Mouse (Mus musculus) neural tube, embryonic 13.5 days (tissue): ENCODE data around the gene Kcnj11. TPM values are rescaled to one million over a fixed set of nuclear protein-coding genes. Genes with fewer than 3 reads are reported as not detected.

Experiments used
- ATAC-seq: fragments of 200-750 bp; cut with Nextera tagmentation; 2 replicates; pipeline ENCODE4 v1.8.0; 2017; ENCODE audit warnings: low read depth, mild to moderate bottlenecking, moderate TSS enrichment, moderate library complexity
- H3K27ac ChIP-seq: fragments of 300-500 bp; sonication (generic); replicated peaks from 2 replicates; pipeline ENCODE4 v1.5.1; 2015; ENCODE audit warnings: moderate library complexity, mild to moderate bottlenecking, inconsistent platforms
- H3K27me3 ChIP-seq: fragments of 300-500 bp; sonication (generic); 2 replicates; pipeline ENCODE4 v1.6.1; 2015; ENCODE audit warnings: mild to moderate bottlenecking, inconsistent platforms
- H3K36me3 ChIP-seq: fragments of 300-500 bp; sonication (generic); 2 replicates; pipeline ENCODE4 v1.6.1; 2015; ENCODE audit warnings: mild to moderate bottlenecking, inconsistent platforms
- H3K4me1 ChIP-seq: fragments of 300-500 bp; sonication (generic); replicated peaks from 2 replicates; pipeline ENCODE4 v1.6.1; 2015; ENCODE audit warnings: inconsistent platforms
- H3K4me2 ChIP-seq: fragments of 300-500 bp; sonication (generic); 2 replicates; pipeline ENCODE4 v1.6.1; 2015; ENCODE audit warnings: inconsistent platforms, mild to moderate bottlenecking, moderate library complexity
- H3K4me3 ChIP-seq: fragments of 300-500 bp; sonication (generic); 2 replicates; pipeline ENCODE4 v1.5.1; 2015; ENCODE audit warnings: mild to moderate bottlenecking, inconsistent platforms
- H3K9ac ChIP-seq: fragments of 300-500 bp; sonication (generic); 2 replicates; pipeline ENCODE4 v1.6.1; 2015; ENCODE audit warnings: moderate library complexity, mild to moderate bottlenecking, inconsistent platforms
- H3K9me3 ChIP-seq: fragments of 300-500 bp; sonication (generic); 2 replicates; pipeline ENCODE4 v1.6.1; 2016; ENCODE audit warnings: inconsistent platforms
- WGBS: fragments of 180-500 bp; shearing (Covaris S2); methylation state at CpG from one replicate; pipeline ENCODE4 v1.1.7; 2015; 5-methylcytosine and 5-hydroxymethylcytosine counted together
- polyA plus RNA-seq: library from polyadenylated mRNA; unstranded; fragments of >200 nt; fragmentation: Nextera tagmentation; extraction: Ambion mirVana; gene quantifications from 2 replicates; pipeline ENCODE4 v1.2.1, GENCODE M21; 2015

The Kcnj11 gene
- polyA plus RNA-seq, 1 experiment from 2014 or later: 1.7 TPM

DNA sequence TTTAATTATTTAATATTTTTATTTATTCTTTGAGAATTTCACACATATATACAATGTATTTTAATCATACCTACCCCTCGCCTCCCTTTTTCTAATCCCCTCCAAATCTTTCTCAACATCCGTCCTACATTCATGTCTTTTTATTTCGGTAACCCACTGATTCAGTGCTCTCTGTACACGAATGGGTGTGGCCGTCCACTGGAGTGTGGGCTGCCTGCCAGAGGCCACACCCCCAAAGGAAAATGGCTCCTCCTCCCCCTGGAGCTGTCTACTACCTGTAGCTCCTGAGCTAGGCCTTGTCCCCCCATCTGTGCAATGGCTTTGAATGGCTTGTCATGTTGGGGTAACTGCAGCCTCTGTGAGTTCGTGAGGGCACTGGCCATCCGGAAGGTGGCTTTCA, 23.7 kb downstream of the Kcnj11 start:
- WGBS: 93% methylated on average over 7 of the region's 7 CpGs
- peaks cover 89% of the 10 kb centered on the region for H3K36me3 ChIP-seq

GRCm38 (mm10) chr7:46068831-46069230, 31.7 kb downstream of the Kcnj11 start:
- no peak overlapping the region for H3K9ac ChIP-seq
- H3K4me3 ChIP-seq: no peak overlapping the region
- 96% methylated on average over 8 of the region's 8 CpGs for WGBS
- no peak for ATAC-seq
- no peaks in the 10 kb centered on the region for H3K27me3 ChIP-seq
- no peak overlapping the region for H3K27ac ChIP-seq
- no peaks in the 10 kb centered on the region for H3K4me1 ChIP-seq
- H3K4me2 ChIP-seq: no peak overlapping the region
- H3K9me3 ChIP-seq: no peaks in the 10 kb centered on the region
- H3K36me3 ChIP-seq: peaks cover 95% of the 10 kb centered on the region

More for the DNA sequence above, 23.7 kb downstream of the Kcnj11 start:
- no peak overlapping the region for H3K4me2 ChIP-seq
- H3K27me3 ChIP-seq: no peaks in the 10 kb centered on the region
- ATAC-seq: no peak
- H3K9me3 ChIP-seq: no peaks in the 10 kb centered on the region
- H3K27ac ChIP-seq: no peak overlapping the region
- H3K9ac ChIP-seq: no peak overlapping the region
- H3K4me1 ChIP-seq: no peaks in the 10 kb centered on the region
- no peak overlapping the region for H3K4me3 ChIP-seq

DNA sequence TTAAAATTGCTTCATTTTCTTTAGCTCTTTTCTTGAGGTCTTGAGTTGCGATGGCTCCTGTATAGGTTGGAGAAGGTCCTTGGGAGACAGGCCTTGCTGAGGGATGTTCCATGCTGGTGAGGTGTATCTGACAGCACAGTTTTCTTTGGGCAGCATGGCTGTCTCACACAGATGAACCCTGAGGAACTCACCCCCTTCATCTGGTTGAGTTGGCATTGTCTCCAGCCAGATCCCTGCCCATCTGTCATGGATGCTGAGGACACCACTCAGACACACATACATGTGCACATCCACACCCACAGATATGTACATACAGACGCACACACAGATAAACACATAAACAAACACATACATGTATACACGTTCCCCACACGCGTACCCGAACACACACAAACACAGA, 37.3 kb downstream of the Kcnj11 start:
- 96% methylated on average over 6 of the region's 6 CpGs for WGBS
- no peak overlapping the region for H3K4me3 ChIP-seq
- H3K4me2 ChIP-seq: no peak overlapping the region
- H3K9ac ChIP-seq: no peak overlapping the region
- H3K9me3 ChIP-seq: no peaks in the 10 kb centered on the region
- no peaks in the 10 kb centered on the region for H3K4me1 ChIP-seq
- ATAC-seq: no peak
- H3K27ac ChIP-seq: no peak overlapping the region
- H3K27me3 ChIP-seq: no peaks in the 10 kb centered on the region
- peaks cover 95% of the 10 kb centered on the region for H3K36me3 ChIP-seq

GRCm38 (mm10) chr7:46061614-46062013, 39.0 kb downstream of the Kcnj11 start:
- H3K27me3 ChIP-seq: no peaks in the 10 kb centered on the region
- H3K36me3 ChIP-seq: peaks cover 96% of the 10 kb centered on the region
- 94% methylated on average over 16 of the region's 16 CpGs for WGBS
- H3K27ac ChIP-seq: no peak overlapping the region
- ATAC-seq: no peak
- no peaks in the 10 kb centered on the region for H3K4me1 ChIP-seq
- H3K4me3 ChIP-seq: no peak overlapping the region
- no peaks in the 10 kb centered on the region for H3K9me3 ChIP-seq
- H3K9ac ChIP-seq: no peak overlapping the region
- H3K4me2 ChIP-seq: no peak overlapping the region

DNA sequence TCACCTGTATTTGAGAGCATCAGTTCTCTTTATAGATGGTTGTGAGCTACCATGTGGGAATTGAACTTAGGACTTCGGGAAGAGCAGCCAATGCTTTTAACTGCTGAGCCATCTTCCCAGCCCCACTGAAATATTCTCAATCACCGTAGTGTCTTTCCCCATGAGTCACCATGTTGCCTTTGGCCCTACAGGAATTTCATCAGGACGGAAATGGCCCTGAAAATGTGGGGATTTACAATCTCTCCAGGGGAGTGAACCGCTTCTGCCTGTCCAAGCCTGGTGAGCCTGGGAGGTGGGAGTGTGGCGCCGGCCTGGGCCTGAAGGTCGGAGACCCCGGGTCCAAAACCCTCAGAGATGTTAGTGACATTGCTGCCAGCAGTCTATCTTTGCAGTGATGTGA, 39.9 kb downstream of the Kcnj11 start:
- H3K4me1 ChIP-seq: no peaks in the 10 kb centered on the region
- no peaks in the 10 kb centered on the region for H3K27me3 ChIP-seq
- no peak overlapping the region for H3K4me2 ChIP-seq
- H3K36me3 ChIP-seq: peaks cover 95% of the 10 kb centered on the region
- H3K27ac ChIP-seq: no peak overlapping the region
- H3K9me3 ChIP-seq: no peaks in the 10 kb centered on the region
- ATAC-seq: no peak
- H3K4me3 ChIP-seq: no peak overlapping the region
- no peak overlapping the region for H3K9ac ChIP-seq
- 95% methylated on average over 8 of the region's 8 CpGs for WGBS

DNA sequence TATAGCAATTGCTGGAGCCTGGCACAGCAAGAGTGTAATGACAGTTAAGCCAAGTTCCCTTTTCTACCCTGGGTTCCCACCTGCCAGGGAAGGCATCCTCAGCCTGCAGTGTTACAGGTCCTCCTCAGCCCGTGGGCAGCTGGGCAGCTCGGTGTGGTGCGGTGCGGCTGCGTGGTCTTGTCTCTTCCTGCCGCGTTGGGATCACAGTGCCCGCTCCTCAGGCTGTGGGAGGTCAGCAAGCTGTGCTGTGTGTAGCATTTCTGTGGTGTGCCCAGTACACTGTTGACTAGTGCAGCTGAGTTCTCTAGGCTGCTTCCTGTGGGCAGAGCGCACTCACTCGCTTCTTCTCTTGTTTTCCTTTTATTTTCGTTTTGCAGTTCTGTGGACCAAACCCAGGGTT, 41.7 kb downstream of the Kcnj11 start:
- no peak overlapping the region for H3K4me2 ChIP-seq
- H3K36me3 ChIP-seq: peaks cover 98% of the 10 kb centered on the region
- no peak for ATAC-seq
- no peak overlapping the region for H3K9ac ChIP-seq
- 95% methylated on average over 11 of the region's 11 CpGs for WGBS
- no peaks in the 10 kb centered on the region for H3K27me3 ChIP-seq
- no peaks in the 10 kb centered on the region for H3K4me1 ChIP-seq
- no peaks in the 10 kb centered on the region for H3K9me3 ChIP-seq
- no peak overlapping the region for H3K27ac ChIP-seq
- H3K4me3 ChIP-seq: no peak overlapping the region

DNA sequence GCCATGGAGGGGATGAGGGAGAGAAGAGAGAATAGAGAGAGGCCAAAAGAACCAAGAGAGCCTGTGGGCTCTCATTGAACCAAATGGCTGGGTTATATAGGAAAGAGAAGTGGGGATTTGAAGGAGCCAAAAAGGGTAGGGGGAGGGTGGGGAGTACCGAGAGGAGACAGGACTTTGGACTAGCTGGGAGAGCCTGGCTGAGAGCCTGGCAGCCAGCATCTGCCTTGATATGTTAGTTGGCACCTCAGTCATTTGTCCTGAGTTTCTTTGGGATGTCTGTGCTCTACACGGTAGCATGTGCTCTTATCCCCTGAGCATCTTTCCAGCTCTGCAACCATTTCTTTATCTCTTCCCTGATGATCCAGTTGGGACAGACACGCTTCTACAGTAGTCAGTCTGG, 47.0 kb downstream of the Kcnj11 start:
- H3K9ac ChIP-seq: no peak overlapping the region
- no peak overlapping the region for H3K4me2 ChIP-seq
- H3K27me3 ChIP-seq: no peaks in the 10 kb centered on the region
- peaks cover 82% of the 10 kb centered on the region for H3K36me3 ChIP-seq
- no peak for ATAC-seq
- no peaks in the 10 kb centered on the region for H3K9me3 ChIP-seq
- no peak overlapping the region for H3K27ac ChIP-seq
- WGBS: 93% methylated on average over 3 of the region's 3 CpGs
- H3K4me3 ChIP-seq: no peak overlapping the region
- no peaks in the 10 kb centered on the region for H3K4me1 ChIP-seq

DNA sequence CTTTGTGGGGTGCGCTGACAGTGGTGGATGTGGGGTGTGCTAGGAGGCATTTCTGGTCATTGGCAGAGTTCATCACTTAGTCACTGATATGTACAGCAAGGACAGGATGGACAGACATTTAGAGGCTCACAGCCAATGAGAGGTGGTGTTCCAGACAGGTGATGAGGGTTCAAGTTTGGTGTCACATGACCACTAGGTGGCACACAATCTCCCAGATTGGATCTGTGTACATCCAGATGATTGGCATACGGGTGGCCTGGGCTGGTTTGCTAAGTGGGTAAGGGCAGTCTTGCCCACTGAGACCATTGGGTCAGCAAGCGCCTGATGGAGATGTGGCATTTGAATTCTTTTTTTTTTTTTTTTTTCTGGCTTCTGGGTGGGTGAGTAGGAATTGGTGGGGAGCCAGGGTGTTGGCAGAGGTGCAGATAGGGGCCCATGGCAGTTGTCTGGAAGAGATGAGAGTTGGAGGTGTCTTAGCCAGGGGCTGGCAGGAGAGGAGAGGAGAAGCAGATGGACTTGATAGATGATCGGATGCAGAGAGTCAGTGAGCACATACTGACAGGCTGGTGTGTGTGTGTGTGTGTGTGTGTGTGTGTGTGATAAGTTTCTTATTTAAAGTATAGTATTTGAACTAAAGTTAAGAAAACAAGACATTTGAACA, 48.3 kb downstream of the Kcnj11 start:
- no peak for ATAC-seq
- Histone ChIP-seq H3K27ac (no peak overlapping the region), H3K4me1 (no peaks in the 10 kb centered on the region), H3K4me3 (no peak overlapping the region), H3K9ac (no peak overlapping the region), H3K36me3 (peaks cover 82% of the 10 kb centered on the region), H3K4me2 (no peak overlapping the region), H3K27me3 (no peaks in the 10 kb centered on the region), H3K9me3 (no peaks in the 10 kb centered on the region)
- WGBS: 90% methylated on average over 4 of the region's 4 CpGs

DNA sequence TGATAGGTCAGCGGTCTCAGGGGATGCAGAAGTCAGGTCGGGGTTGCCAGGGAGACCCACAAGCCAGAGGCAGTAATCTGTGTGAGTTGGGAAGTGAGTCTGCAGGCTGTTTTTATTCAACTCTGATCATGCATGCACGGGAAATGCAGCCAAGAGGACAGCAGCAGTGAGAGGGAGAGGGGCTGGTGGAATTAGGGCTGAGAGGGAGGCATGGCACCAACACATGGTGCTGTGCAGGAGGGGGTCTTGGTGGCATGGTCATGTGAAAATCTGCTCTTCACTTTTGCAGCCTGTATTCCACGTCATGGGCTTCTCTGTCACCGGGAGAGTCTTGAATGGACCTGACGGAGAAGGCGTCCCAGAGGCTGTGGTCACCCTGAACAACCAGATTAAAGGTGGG, 50.6 kb downstream of the Kcnj11 start:
- Histone ChIP-seq H3K4me1 (no peaks in the 10 kb centered on the region), H3K27me3 (no peaks in the 10 kb centered on the region), H3K36me3 (peaks cover 80% of the 10 kb centered on the region), H3K4me2 (no peak overlapping the region), H3K4me3 (no peak overlapping the region), H3K27ac (no peak overlapping the region), H3K9me3 (no peaks in the 10 kb centered on the region), H3K9ac (no peak overlapping the region)
- no peak for ATAC-seq
- WGBS: 81% methylated on average over 7 of the region's 7 CpGs

DNA sequence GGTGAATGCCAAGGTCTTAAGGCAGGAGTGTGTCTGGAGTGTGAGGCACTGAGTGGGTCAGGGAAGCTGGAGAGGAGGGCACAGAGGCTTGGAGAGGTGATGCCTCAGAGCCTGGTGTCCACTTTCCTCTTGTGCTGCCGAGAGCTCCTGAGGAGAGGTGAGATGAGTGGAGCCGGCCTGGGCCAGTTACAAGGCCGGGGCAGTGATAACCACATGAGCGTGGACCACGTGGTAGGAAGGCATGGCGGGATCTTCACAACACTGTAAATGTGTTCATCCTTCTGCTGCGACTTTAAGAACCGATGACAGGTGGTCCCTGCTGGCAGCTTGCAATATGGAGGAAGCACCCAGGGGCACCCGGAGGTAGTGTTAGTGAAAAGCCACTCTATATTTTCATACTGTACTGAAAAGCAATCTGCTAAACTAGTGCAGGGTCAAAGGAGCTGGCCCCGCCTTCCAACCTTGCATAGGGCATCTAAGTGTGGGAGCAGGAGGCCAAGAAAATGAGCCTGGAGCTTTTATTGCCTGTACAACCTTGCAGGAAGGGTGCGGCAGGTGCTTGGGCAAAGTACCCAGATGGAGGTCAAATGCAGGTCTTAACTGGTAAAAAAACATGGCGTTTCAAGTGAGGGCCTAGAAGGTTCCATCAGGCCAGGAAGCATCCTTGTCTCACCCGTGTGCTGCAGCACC, 52.5 kb downstream of the Kcnj11 start:
- H3K9ac ChIP-seq: no peak overlapping the region
- H3K4me3 ChIP-seq: no peak overlapping the region
- H3K4me1 ChIP-seq: no peaks in the 10 kb centered on the region
- no peak overlapping the region for H3K4me2 ChIP-seq
- no peak for ATAC-seq
- no peaks in the 10 kb centered on the region for H3K27me3 ChIP-seq
- 96% methylated on average over 13 of the region's 13 CpGs for WGBS
- peaks cover 80% of the 10 kb centered on the region for H3K36me3 ChIP-seq
- H3K9me3 ChIP-seq: no peaks in the 10 kb centered on the region
- H3K27ac ChIP-seq: no peak overlapping the region

DNA sequence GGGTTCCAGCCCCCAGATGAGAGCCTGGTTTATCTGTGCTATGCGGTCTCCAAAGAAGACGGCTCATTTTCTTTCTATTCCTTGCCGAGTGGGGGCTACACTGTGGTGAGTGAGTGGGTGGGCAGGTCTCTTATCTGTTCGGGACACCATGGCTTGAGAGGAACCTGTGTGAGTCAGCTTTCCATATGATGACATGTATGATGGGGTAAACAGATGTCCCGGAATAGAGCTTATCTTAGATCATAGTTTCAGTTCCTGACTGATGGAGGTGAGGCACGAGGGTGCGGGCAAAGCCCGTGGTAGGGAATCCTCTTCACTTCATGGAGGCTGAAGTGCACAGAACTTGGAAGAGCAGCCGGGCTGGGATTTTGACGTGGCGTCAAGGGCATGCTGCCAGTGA, 54.7 kb downstream of the Kcnj11 start:
- Histone ChIP-seq H3K36me3 (peaks cover 84% of the 10 kb centered on the region), H3K27me3 (no peaks in the 10 kb centered on the region), H3K4me1 (no peaks in the 10 kb centered on the region), H3K4me3 (no peak overlapping the region), H3K27ac (no peak overlapping the region), H3K9ac (no peak overlapping the region), H3K9me3 (no peaks in the 10 kb centered on the region), H3K4me2 (no peak overlapping the region)
- ATAC-seq: no peak
- 96% methylated on average over 11 of the region's 11 CpGs for WGBS

GRCm38 (mm10) chr7:46044106-46044505, 56.5 kb downstream of the Kcnj11 start:
- Histone ChIP-seq H3K4me2 (no peak overlapping the region), H3K27ac (no peak overlapping the region), H3K9me3 (no peaks in the 10 kb centered on the region), H3K36me3 (peaks cover 90% of the 10 kb centered on the region), H3K4me1 (no peaks in the 10 kb centered on the region), H3K27me3 (no peaks in the 10 kb centered on the region), H3K4me3 (no peak overlapping the region), H3K9ac (no peak overlapping the region)
- ATAC-seq: no peak
- 94% methylated on average over 10 of the region's 10 CpGs for WGBS
